Mouse (Mus musculus): ENCODE data around the gene C130074G19Rik. TPM values are rescaled to one million over a fixed set of nuclear protein-coding genes. Genes with fewer than 3 reads are reported as not detected.
A peak's percentile ranks its signal among the peaks of the same experiment; 100 is the strongest.

Gene C130074G19Rik
- polyA plus RNA-seq (2012; rRNA removed) (7.3 and 9.7 TPM in 2 replicates), polyA plus RNA-seq (2014; fragmentation: Nextera tagmentation; extraction: Ambion mirVana) (1.8 TPM in 2 replicates)

GRCm38 (mm10) chr1:184882281-184883268 is at the start of gene C130074G19Rik:
Gene C130074G19Rik (minus strand): TSS chr1:184883218.
- no peaks in the 10 kb centered on the region for H3K4me1 ChIP-seq (ENCODE audit: control insufficient read depth, insufficient read depth, low read length)
- H3K27ac ChIP-seq (replicated peaks; ENCODE audit: low read depth, low read length): no peak within 1 kb of the TSS
- DNase-seq (ENCODE audit: low spot score) (peak; percentile 22), ATAC-seq (ENCODE audit: low FRiP score, low read depth) (0 out of 2 replicates have a peak, but pooled peaks have one; percentile 75)
- H3K9ac ChIP-seq (ENCODE audit: low read depth, low read length, severe bottlenecking): peak within 1 kb of the TSS; percentile 51
- peak within 1 kb of the TSS; percentile 92 for H3K4me2 ChIP-seq (replicated peaks; ENCODE audit: low read depth, low read length, severe bottlenecking)
- H3K4me3 ChIP-seq (replicated peaks; ENCODE audit: low read length): peak within 1 kb of the TSS; percentile 46
- TF ChIP-seq POLR2A (IDR thresholded peaks at IDR 0.05; ENCODE audit: borderline replicate concordance, extremely low read depth, insufficient read depth, insufficient read length): no peak
- H3K27me3 ChIP-seq (ENCODE audit: control insufficient read depth, insufficient read depth, low read length): peaks cover 34% of the 10 kb centered on the region
- 2% methylated on average over 64 of the region's 77 CpGs for WGBS
- no peaks in the 10 kb centered on the region for H3K36me3 ChIP-seq (ENCODE audit: control insufficient read depth, insufficient read depth, low read length)
- H3K9me3 ChIP-seq (ENCODE audit: control insufficient read depth, low read length): no peaks in the 10 kb centered on the region

GRCm38 (mm10) chr1:184931097-184931496 is 48.1 kb upstream of the C130074G19Rik start:
- Histone ChIP-seq H3K4me2 (replicated peaks; ENCODE audit: low read depth, low read length, severe bottlenecking) (no peak overlapping the region), H3K36me3 (ENCODE audit: control insufficient read depth, insufficient read depth, low read length) (peaks cover 13% of the 10 kb centered on the region; the same call in 1 of the 2 replicates), H3K4me1 (ENCODE audit: control insufficient read depth, insufficient read depth, low read length) (no peaks in the 10 kb centered on the region; the same call in 1 of the 2 replicates), H3K27me3 (ENCODE audit: control insufficient read depth, insufficient read depth, low read length) (no peaks in the 10 kb centered on the region), H3K9ac (ENCODE audit: low read depth, low read length, severe bottlenecking) (no peak overlapping the region), H3K9me3 (ENCODE audit: control insufficient read depth, low read length) (no peaks in the 10 kb centered on the region), H3K27ac (replicated peaks; ENCODE audit: low read depth, low read length) (no peak overlapping the region), H3K4me3 (replicated peaks; ENCODE audit: low read length) (no peak overlapping the region)
- 92% methylated on average over 6 of the region's 6 CpGs for WGBS
- DNase-seq (ENCODE audit: low spot score): no peak
- TF ChIP-seq POLR2A (IDR thresholded peaks at IDR 0.05; ENCODE audit: borderline replicate concordance, extremely low read depth, insufficient read depth, insufficient read length): no peak
- no peak for ATAC-seq (ENCODE audit: low FRiP score, low read depth)

- Histone ChIP-seq H3K4me1 (ENCODE audit: control insufficient read depth, insufficient read depth, low read length) (no peaks in the 10 kb centered on the region), H3K9ac (ENCODE audit: low read depth, low read length, severe bottlenecking) (no peak overlapping the region), H3K9me3 (ENCODE audit: control insufficient read depth, low read length) (no peaks in the 10 kb centered on the region), H3K27ac (replicated peaks; ENCODE audit: low read depth, low read length) (no peak overlapping the region), H3K4me3 (replicated peaks; ENCODE audit: low read length) (no peak overlapping the region), H3K27me3 (ENCODE audit: control insufficient read depth, insufficient read depth, low read length) (no peaks in the 10 kb centered on the region), H3K4me2 (replicated peaks; ENCODE audit: low read depth, low read length, severe bottlenecking) (no peak overlapping the region), H3K36me3 (ENCODE audit: control insufficient read depth, insufficient read depth, low read length) (peaks cover 19% of the 10 kb centered on the region)
- DNase-seq (ENCODE audit: low spot score) (no peak), ATAC-seq (ENCODE audit: low FRiP score, low read depth) (no peak)
- TF ChIP-seq POLR2A (IDR thresholded peaks at IDR 0.05; ENCODE audit: borderline replicate concordance, extremely low read depth, insufficient read depth, insufficient read length): no peak
- 82% methylated on average over 1 of the region's 1 CpGs for WGBS
Measured at GRCm38 (mm10) chr1:184928382-184928781, 45.4 kb upstream of the C130074G19Rik start.

- peaks cover 22% of the 10 kb centered on the region for H3K36me3 ChIP-seq (ENCODE audit: control insufficient read depth, insufficient read depth, low read length)
- H3K9me3 ChIP-seq (ENCODE audit: control insufficient read depth, low read length): no peaks in the 10 kb centered on the region
- no peak for ATAC-seq (ENCODE audit: low FRiP score, low read depth)
- DNase-seq (ENCODE audit: low spot score): no peak
- H3K9ac ChIP-seq (ENCODE audit: low read depth, low read length, severe bottlenecking): no peak overlapping the region
- 88% methylated on average over 1 of the region's 1 CpGs for WGBS
- no peak for TF ChIP-seq POLR2A (IDR thresholded peaks at IDR 0.05; ENCODE audit: borderline replicate concordance, extremely low read depth, insufficient read depth, insufficient read length)
- no peak overlapping the region for H3K4me2 ChIP-seq (replicated peaks; ENCODE audit: low read depth, low read length, severe bottlenecking)
- no peaks in the 10 kb centered on the region for H3K27me3 ChIP-seq (ENCODE audit: control insufficient read depth, insufficient read depth, low read length)
- H3K4me3 ChIP-seq (replicated peaks; ENCODE audit: low read length): no peak overlapping the region
- no peak overlapping the region for H3K27ac ChIP-seq (replicated peaks; ENCODE audit: low read depth, low read length)
- H3K4me1 ChIP-seq (ENCODE audit: control insufficient read depth, insufficient read depth, low read length): no peaks in the 10 kb centered on the region
Measured at GRCm38 (mm10) chr1:184927911-184928310, 44.9 kb upstream of the C130074G19Rik start.

GRCm38 (mm10) chr1:184922824-184923223 is 39.8 kb upstream of the C130074G19Rik start:
- peaks cover 37% of the 10 kb centered on the region for H3K36me3 ChIP-seq (ENCODE audit: control insufficient read depth, insufficient read depth, low read length)
- no peak for TF ChIP-seq POLR2A (IDR thresholded peaks at IDR 0.05; ENCODE audit: borderline replicate concordance, extremely low read depth, insufficient read depth, insufficient read length)
- WGBS: 89% methylated on average over 13 of the region's 13 CpGs
- H3K9me3 ChIP-seq (ENCODE audit: control insufficient read depth, low read length): no peaks in the 10 kb centered on the region
- no peaks in the 10 kb centered on the region for H3K4me1 ChIP-seq (ENCODE audit: control insufficient read depth, insufficient read depth, low read length)
- H3K4me3 ChIP-seq (replicated peaks; ENCODE audit: low read length): no peak overlapping the region
- no peaks in the 10 kb centered on the region for H3K27me3 ChIP-seq (ENCODE audit: control insufficient read depth, insufficient read depth, low read length)
- ATAC-seq (ENCODE audit: low FRiP score, low read depth) (peak; percentile 62; the same call in 1 of the 2 replicates), DNase-seq (ENCODE audit: low spot score) (no peak)
- no peak overlapping the region for H3K27ac ChIP-seq (replicated peaks; ENCODE audit: low read depth, low read length)
- no peak overlapping the region for H3K4me2 ChIP-seq (replicated peaks; ENCODE audit: low read depth, low read length, severe bottlenecking)
- no peak overlapping the region for H3K9ac ChIP-seq (ENCODE audit: low read depth, low read length, severe bottlenecking)
